In genomic region chr5:142505695-142506423, GRCm38 (mm10) we compare ENCODE assay signal across 14 mouse cellular contexts. TPM values are rescaled to one million over a fixed set of nuclear protein-coding genes. Genes with fewer than 3 reads are reported as not detected.
DNase-seq lines count a peak whose midpoint lies in the region; ATAC-seq and TF ChIP-seq lines count a peak whose summit lies in the region.
"Had no signal": no experiment of that assay in that cellular context is flagged by ENCODE, and none has a peak within 500 bp of the region (broad histone marks: within the 10 kb centered on the region; RNA-seq: fewer than 3 reads in every experiment).

No protein-coding gene starts in this region.

- no peak overlapping the region for H3K4me2 ChIP-seq in liver, embryonic 11.5 days

- no peak for TF ChIP-seq POLR2A in liver, adult 2 months (IDR thresholded peaks at IDR 0.05; ENCODE audit: extremely low read depth, insufficient read depth, low read length)

- ATAC-seq in liver, embryonic 11.5 days (replicated peaks; ENCODE audit: low FRiP score): no peak
- ATAC-seq: inflammation-experienced regulatory T-cells, adult 6 months; Patski had no signal

- H3K4me1 ChIP-seq in liver, adult 2 months (ENCODE audit: control insufficient read depth, insufficient read depth, low read length): no peaks in the 10 kb centered on the region
- no peaks in the 10 kb centered on the region for H3K4me1 ChIP-seq in liver, embryonic 11.5 days (replicated peaks; ENCODE audit: control insufficient read depth, insufficient read depth, low read length)

- TF ChIP-seq CTCF in liver, adult 2 months (IDR thresholded peaks at IDR 0.05; ENCODE audit: low read depth, low read length): peak; percentile 45

- H3K27me3 ChIP-seq in liver, adult 2 months (ENCODE audit: control insufficient read depth, insufficient read depth, low read length): no peaks in the 10 kb centered on the region
- H3K27me3 ChIP-seq in liver, embryonic 11.5 days (replicated peaks; ENCODE audit: control insufficient read depth, insufficient read depth, low read length): no peaks in the 10 kb centered on the region; the same call in none of the 2 replicates
- H3K27me3 ChIP-seq: Patski had no signal

- no peaks in the 10 kb centered on the region for H3K79me2 ChIP-seq in liver, adult 2 months (ENCODE audit: control insufficient read depth, insufficient read depth, low read length)

- H3K36me3 ChIP-seq in liver, adult 2 months (ENCODE audit: control insufficient read depth, insufficient read depth, low read length): no peaks in the 10 kb centered on the region
- H3K36me3 ChIP-seq in liver, embryonic 11.5 days (ENCODE audit: control insufficient read depth, insufficient read depth, low read length): no peaks in the 10 kb centered on the region

- DNase-seq in embryo, embryonic 11 days: peak; percentile 15
- DNase-seq in embryo, embryonic 10 days (ENCODE audit: low spot score): no peak
- no peak for DNase-seq in liver, adult 2 months (ENCODE audit: extremely low read depth, low read depth, low spot score)
- DNase-seq in liver, embryonic 11.5 days (ENCODE audit: low spot score): no peak
- DNase-seq in NIH3T3 (ENCODE audit: low read depth): peak; percentile 66
- DNase-seq in lung, postnatal 10 days: peak; percentile 51
- DNase-seq in testis, postnatal 10 days (ENCODE audit: low spot score): no peak
- no peak for DNase-seq in gastrocnemius, postnatal 36 days
- DNase-seq: cerebellum, adult 18-20 months; layer of hippocampus, postnatal 36 days had no signal

- no peak overlapping the region for H3K9ac ChIP-seq in liver, adult 2 months (ENCODE audit: low read depth, low read length)
- H3K9ac ChIP-seq in liver, embryonic 11.5 days (ENCODE audit: low read depth, low read length): no peak overlapping the region

- intact Hi-C loops in gastrocnemius, postnatal 36 days (cut with DNase I): no loop called here

- H3K4me3 ChIP-seq in liver, adult 2 months (ENCODE audit: insufficient read depth, low read depth, low read length): no peak overlapping the region
- no peak overlapping the region for H3K4me3 ChIP-seq in liver, embryonic 11.5 days (ENCODE audit: low read depth, low read length)
- H3K4me3 ChIP-seq: myocyte had no signal

- no peaks in the 10 kb centered on the region for H3K9me3 ChIP-seq in liver, embryonic 11.5 days (ENCODE audit: control insufficient read depth, low read length)

- WGBS in liver, adult 2 months: 60% methylated on average over 3 of the region's 3 CpGs
- WGBS in liver, embryonic 11.5 days: 59% methylated on average over 3 of the region's 3 CpGs

- no peak overlapping the region for H3K27ac ChIP-seq in liver, adult 2 months (replicated peaks; ENCODE audit: insufficient read depth, low read depth, low read length)
- no peak overlapping the region for H3K27ac ChIP-seq in liver, embryonic 11.5 days (ENCODE audit: low read depth, low read length)

RNA-seq across cellular contexts. Expression of gene Papolb, which starts 24.0 kb away (rescaled TPM):
- not detected in 2 replicates for total RNA-seq in liver, adult 2 months (2014; rRNA removed)
- polyA plus RNA-seq in liver, adult 2 months (2012; rRNA removed): not detected in 2 replicates
- 0.19 TPM in 1 of 2 replicates, not detected in the other for polyA plus RNA-seq in liver, embryonic 11.5 days (2014; fragmentation: Nextera tagmentation; extraction: Ambion mirVana)
- total RNA-seq in gastrocnemius, postnatal 36 days (2021): under 1 TPM in 1 of 2 experiments, not detected in 1; 0.10 TPM
- total RNA-seq: granulocyte monocyte progenitor cell, adult 5-6 weeks had no signal
- polyA plus RNA-seq: inflammation-experienced regulatory T-cells, adult 6 months had no signal

RNA-seq across cellular contexts. Expression of gene Ap5z1, which starts 42.1 kb away (rescaled TPM):
- 3.6 and 6.9 TPM in 2 replicates for total RNA-seq in liver, adult 2 months (2014; rRNA removed)
- polyA plus RNA-seq in liver, adult 2 months (2012; rRNA removed): 23.3 and 24.9 TPM in 2 replicates
- 11.7 and 11.9 TPM in 2 replicates for polyA plus RNA-seq in liver, embryonic 11.5 days (2014; fragmentation: Nextera tagmentation; extraction: Ambion mirVana)
- total RNA-seq in gastrocnemius, postnatal 36 days (2021): 1 to 10 TPM; 3.4 to 4.2 TPM

RNA-seq across cellular contexts. Expression of gene Radil, which starts 45.0 kb away (rescaled TPM):
- total RNA-seq in liver, adult 2 months (2014; rRNA removed): not detected in 2 replicates
- 0.02 TPM in 1 of 2 replicates, not detected in the other for polyA plus RNA-seq in liver, adult 2 months (2012; rRNA removed)
- polyA plus RNA-seq in liver, embryonic 11.5 days (2014; fragmentation: Nextera tagmentation; extraction: Ambion mirVana): 1.1 and 1.2 TPM in 2 replicates
- 1 to 10 TPM; 1.3 to 2.8 TPM for total RNA-seq in gastrocnemius, postnatal 36 days (2021)
- total RNA-seq: granulocyte monocyte progenitor cell, adult 5-6 weeks had no signal
- polyA plus RNA-seq: inflammation-experienced regulatory T-cells, adult 6 months had no signal

Comparison
In these comparisons a context has a peak if more than half of its experiments do, and no peak if none do; other contexts are left out.
1. DNase-seq: peak in embryo, embryonic 11 days (single experiment), NIH3T3 (single experiment) and lung, postnatal 10 days (single experiment); none in embryo, embryonic 10 days (single experiment), liver, adult 2 months (single experiment), liver, embryonic 11.5 days (single experiment), testis, postnatal 10 days (single experiment) and gastrocnemius, postnatal 36 days (0 of 2).